Mouse (Mus musculus): ENCODE measurements around the gene Fndc8.

DNA sequence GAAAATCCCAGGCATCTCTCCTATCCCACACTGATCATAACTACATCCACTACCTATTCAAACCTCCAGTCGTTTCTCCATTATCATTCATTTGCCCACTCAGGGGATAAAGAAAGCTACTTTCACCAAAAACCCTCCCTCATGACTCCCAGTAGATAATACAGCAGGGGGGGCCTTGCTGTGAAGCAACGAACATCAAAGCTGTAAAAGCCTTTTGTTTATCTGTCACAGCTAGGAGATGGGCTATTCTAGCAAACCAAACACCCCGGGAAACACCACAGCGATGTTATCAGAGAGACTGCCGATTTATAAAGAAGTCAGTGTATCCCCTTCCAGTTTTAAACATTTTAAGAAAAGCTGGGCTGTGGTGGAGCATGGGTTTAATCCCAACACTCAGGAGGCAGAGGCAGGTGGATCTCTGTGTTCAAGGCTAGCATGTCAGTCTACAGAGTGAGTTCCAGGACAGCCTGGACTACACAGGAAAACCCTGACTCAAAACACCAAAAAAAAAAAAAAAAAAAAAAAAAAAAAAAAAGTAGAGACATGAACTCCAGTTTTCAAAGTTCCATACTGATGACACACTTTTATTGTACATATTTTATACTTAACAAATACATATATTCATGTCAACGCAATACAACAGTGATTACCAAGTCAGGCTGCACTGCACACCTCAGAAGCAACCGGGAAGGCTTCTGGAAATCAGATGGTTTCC is 24.9 kb upstream of the Fndc8 start:
- no peak for TF ChIP-seq CTCF (IDR thresholded peaks at IDR 0.05; ENCODE audit: borderline replicate concordance, control insufficient read depth, extremely low read depth, insufficient read depth, low read length, poor library complexity)
- TF ChIP-seq POLR2A (IDR thresholded peaks at IDR 0.05; ENCODE audit: control insufficient read depth, extremely low read depth, insufficient read depth, low read length, poor library complexity), result no peak

Data from thymus, adult 2 months (tissue).